Mouse (Mus musculus) MEL (cell line): ENCODE data around the gene Ctdnep1. TPM values are rescaled to one million over a fixed set of nuclear protein-coding genes. Genes with fewer than 3 reads are reported as not detected.

ENCODE experiments used
- DNase-seq: peaks from one replicate; pipeline ENCODE4 v3.0.0; 2011; ENCODE audit warnings: low read depth, low spot score
- H3K27ac ChIP-seq: 2 replicates; pipeline ENCODE4 v1.5.1; 2012; ENCODE audit warnings: low read depth, mild to moderate bottlenecking, control low read depth, low read length, moderate library complexity; ENCODE audit not compliant: control insufficient read depth
- H3K27me3 ChIP-seq, 2 experiments: fragments of 150-350 bp in 1 of 2; sonication (generic) in 1 of 2; 2 replicates each; pipeline ENCODE4 v1.6.1; 2012; ENCODE audit warnings: low read length in 2 of 2, mild to moderate bottlenecking in 2 of 2, improper control_type of control experiment in 1 of 2, moderate library complexity in 1 of 2; ENCODE audit not compliant: insufficient read depth in 2 of 2, control insufficient read depth in 1 of 2
- H3K36me3 ChIP-seq, 2 experiments: 2 replicates each; pipeline ENCODE4 v1.6.1; 2012 to 2014; ENCODE audit warnings: low read length in 2 of 2, improper control_type of control experiment in 1 of 2, inconsistent platforms in 1 of 2, mild to moderate bottlenecking in 1 of 2; ENCODE audit not compliant: insufficient read depth in 2 of 2, control insufficient read depth in 1 of 2
- H3K4me1 ChIP-seq, 2 experiments: fragments of 150-350 bp in 1 of 2; sonication (generic) in 1 of 2; 2 replicates each; pipeline ENCODE4 v1.6.1; 2012; ENCODE audit warnings: low read length in 2 of 2, improper control_type of control experiment in 1 of 2, mild to moderate bottlenecking in 1 of 2; ENCODE audit not compliant: insufficient read depth in 2 of 2, control insufficient read depth in 1 of 2
- H3K4me3 ChIP-seq, 2 experiments: fragments of 150-350 bp in 1 of 2; sonication (generic) in 1 of 2; 2 replicates each; pipeline ENCODE4 v1.5.1; 2012; ENCODE audit warnings: low read depth in 2 of 2, low read length in 2 of 2, mild to moderate bottlenecking in 2 of 2, moderate library complexity in 2 of 2, control low read depth in 1 of 2, improper control_type of control experiment in 1 of 2; ENCODE audit not compliant: control insufficient read depth in 1 of 2, insufficient read depth in 1 of 2
- H3K79me2 ChIP-seq: 2 replicates; pipeline ENCODE4 v1.6.1; 2012; ENCODE audit warnings: mild to moderate bottlenecking, low read length, moderate library complexity; ENCODE audit not compliant: control insufficient read depth, poor library complexity, insufficient read depth
- H3K9ac ChIP-seq: 2 replicates; pipeline ENCODE4 v1.6.1; 2012; ENCODE audit warnings: low read depth, mild to moderate bottlenecking, control low read depth, low read length, moderate library complexity; ENCODE audit not compliant: control insufficient read depth, poor library complexity, severe bottlenecking
- H3K9me3 ChIP-seq: fragments of 150-350 bp; sonication (generic); replicated peaks from 2 replicates; pipeline ENCODE4 v1.6.1; 2012; ENCODE audit warnings: mild to moderate bottlenecking, low read length, improper control_type of control experiment, moderate library complexity; ENCODE audit not compliant: insufficient read depth
- CHD1 ChIP-seq: IDR thresholded peaks from 2 replicates; pipeline ENCODE4 v1.6.1; 2012; ENCODE audit warnings: low read depth, mild to moderate bottlenecking, inconsistent platforms, low read length, improper control_type of control experiment
- HCFC1 ChIP-seq: IDR thresholded peaks from 2 replicates; pipeline ENCODE4 v1.6.1; 2012; ENCODE audit warnings: low read depth, mild to moderate bottlenecking, inconsistent platforms, low read length, improper control_type of control experiment, moderate library complexity
- MAZ ChIP-seq: IDR thresholded peaks from 2 replicates; pipeline ENCODE4 v1.6.1; 2012; ENCODE audit warnings: low read depth, mild to moderate bottlenecking, inconsistent platforms, low read length, improper control_type of control experiment
- MYC ChIP-seq: IDR thresholded peaks from 2 replicates; pipeline ENCODE4 v1.6.1; 2011; ENCODE audit warnings: low read depth, mild to moderate bottlenecking, low read length, improper control_type of control experiment, moderate library complexity
- NELFE ChIP-seq: IDR thresholded peaks from 2 replicates; pipeline ENCODE4 v1.6.1; 2011; ENCODE audit warnings: low read depth, low read length, improper control_type of control experiment
- NRF1 ChIP-seq: IDR thresholded peaks from 2 replicates; pipeline ENCODE4 v1.6.1; 2014; ENCODE audit warnings: low read depth, mild to moderate bottlenecking, inconsistent platforms, low read length, improper control_type of control experiment, moderate library complexity; ENCODE audit not compliant: poor library complexity, insufficient read depth, severe bottlenecking
- POLR2AphosphoS5 ChIP-seq: IDR thresholded peaks from 2 replicates; pipeline ENCODE4 v1.6.1; 2012; ENCODE audit warnings: low read depth, borderline replicate concordance, mild to moderate bottlenecking, inconsistent platforms, low read length, moderate library complexity, mixed read lengths
- RCOR1 ChIP-seq: IDR thresholded peaks from 2 replicates; pipeline ENCODE4 v1.6.1; 2012; ENCODE audit warnings: low read depth, mild to moderate bottlenecking, inconsistent platforms, low read length, improper control_type of control experiment
- TBP ChIP-seq: IDR thresholded peaks from 2 replicates; pipeline ENCODE4 v1.8.0; 2011; ENCODE audit warnings: low read depth, low read length, improper control_type of control experiment
- UBTF ChIP-seq: IDR thresholded peaks from 2 replicates; pipeline ENCODE4 v1.6.1; 2012; ENCODE audit warnings: low read depth, mild to moderate bottlenecking, inconsistent platforms, low read length, improper control_type of control experiment, moderate library complexity, borderline replicate concordance; ENCODE audit not compliant: insufficient read depth
- polyA plus RNA-seq, 2 experiments: library from polyadenylated mRNA; stranded (reverse) in 1 of 2; unstranded in 1 of 2; fragments of >175 nt in 1 of 2; fragments of >200 nt in 1 of 2; gene quantifications; 2 replicates each; pipeline versions ENCODE4 v1.2.1 to v1.2.4; 2012; ENCODE audit warnings: low replicate concordance in 2 of 2, low read depth in 1 of 2; ENCODE audit not compliant: insufficient read length in 2 of 2, insufficient read depth in 1 of 2, missing spikeins in 1 of 2
- total RNA-seq: library from RNA; depleted of rRNA; stranded (reverse); fragments of 300-350 nt; gene quantifications from 2 replicates; pipeline ENCODE4 v1.2.3, GENCODE M21; 2012; rRNA removed

Ctdnep1 gene
- total and polyA plus RNA-seq, 3 experiments: 47.3 to 133 TPM; not detected in 1

DNA sequence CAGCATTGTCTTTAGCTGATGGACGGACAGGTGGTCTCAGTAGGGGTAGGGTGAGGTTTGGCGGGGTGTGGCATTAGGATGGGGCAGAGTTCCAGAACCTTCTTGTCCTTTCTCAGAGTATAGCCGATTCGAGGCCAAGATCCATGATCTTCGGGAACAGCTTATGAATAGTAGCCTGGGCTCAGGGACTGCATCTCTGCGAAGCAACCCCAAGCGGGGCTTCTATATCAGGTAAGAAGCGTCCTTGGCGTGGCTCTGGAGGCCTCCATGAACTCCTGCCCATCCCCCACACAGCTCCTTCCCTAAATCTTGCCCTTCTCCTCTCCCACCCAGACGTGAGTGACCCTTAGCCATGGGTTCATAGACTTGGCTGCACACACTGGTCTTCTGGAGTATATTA lies 58.7 kb downstream of the Ctdnep1 start:
- Histone ChIP-seq H3K27ac (no peak overlapping the region), H3K9me3 (no peaks in the 10 kb centered on the region), H3K79me2 (no peaks in the 10 kb centered on the region), H3K9ac (no peak overlapping the region), H3K27me3 (no peaks in the 10 kb centered on the region), H3K4me1 (no peaks in the 10 kb centered on the region), H3K4me3 (no peak overlapping the region), H3K36me3 (no peaks in the 10 kb centered on the region)
- no peak for DNase-seq
- no peak for TF ChIP-seq HCFC1
- TF ChIP-seq TBP: no peak
- no peak for TF ChIP-seq NELFE
- no peak for TF ChIP-seq RCOR1
- TF ChIP-seq MYC: no peak
- TF ChIP-seq CHD1: no peak

DNA sequence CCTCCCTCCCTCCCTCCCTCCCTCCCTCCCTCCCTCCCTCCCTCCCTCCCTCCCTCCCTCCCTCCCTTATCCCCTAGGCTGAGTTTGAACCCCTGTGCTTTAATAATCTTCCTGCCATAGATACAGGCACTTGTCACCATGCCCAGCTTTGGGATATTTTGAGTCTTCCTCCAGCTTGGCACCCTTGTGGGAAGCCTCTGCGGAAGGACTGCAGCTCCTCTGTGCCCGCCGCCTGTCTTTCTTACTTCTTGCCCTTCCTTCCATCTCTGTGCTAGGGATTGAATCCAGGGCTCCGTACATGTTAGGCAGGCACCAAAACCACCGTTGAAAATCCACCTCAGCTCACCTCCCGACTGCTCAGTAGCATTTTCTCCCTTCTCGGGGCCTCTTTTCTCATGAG lies 59.2 kb downstream of the Ctdnep1 start:
- DNase-seq: no peak
- Histone ChIP-seq H3K9ac (no peak overlapping the region), H3K27me3 (no peaks in the 10 kb centered on the region)
- no peak for TF ChIP-seq UBTF
- TF ChIP-seq MAZ: no peak
- no peak for TF ChIP-seq NRF1
- no peak for TF ChIP-seq POLR2AphosphoS5
- TF ChIP-seq, all 39 proteins: peak for 0
- no peaks in the 10 kb centered on the region for H3K36me3 ChIP-seq
- H3K4me1 ChIP-seq: no peaks in the 10 kb centered on the region
- H3K4me3 ChIP-seq: no peak overlapping the region
- H3K27ac ChIP-seq: no peak overlapping the region
- no peaks in the 10 kb centered on the region for H3K9me3 ChIP-seq
- H3K79me2 ChIP-seq: no peaks in the 10 kb centered on the region

Other genes starting within 250 kb of the Ctdnep1 start
Only the 30 nearest of the 36 such genes appear.
- gene Chrnb1, start 185.2 kb upstream of the Ctdnep1 start, total RNA-seq: 0.31 and 0.33 TPM in 2 replicates
- 1 to 10 TPM in 1 of 2 experiments, not detected in 1; 1.6 TPM for gene Chrnb1, start 185.2 kb upstream of the Ctdnep1 start, polyA plus RNA-seq
- gene Fgf11, start 179.3 kb upstream of the Ctdnep1 start, total RNA-seq: 4.8 and 5.1 TPM in 2 replicates
- 10 to 100 TPM in 1 of 2 experiments, not detected in 1; 26.8 TPM for gene Fgf11, start 179.3 kb upstream of the Ctdnep1 start, polyA plus RNA-seq
- 0.29 and 0.31 TPM in 2 replicates for gene Tmem102, start 175.5 kb upstream of the Ctdnep1 start, total RNA-seq
- gene Tmem102, start 175.5 kb upstream of the Ctdnep1 start, polyA plus RNA-seq: 1 to 10 TPM in 1 of 2 experiments, not detected in 1; 2.4 TPM
- gene Gm39566, start 165.9 kb upstream of the Ctdnep1 start, total RNA-seq: 0.04 TPM in 1 of 2 replicates, not detected in the other
- gene Gm39566, start 165.9 kb upstream of the Ctdnep1 start, polyA plus RNA-seq: not detected
- not detected in 2 replicates for gene Spem2, start 162.7 kb upstream of the Ctdnep1 start, total RNA-seq
- not detected for gene Spem2, start 162.7 kb upstream of the Ctdnep1 start, polyA plus RNA-seq
- 0.19 TPM in 1 of 2 replicates, not detected in the other for gene Spem1, start 159.0 kb upstream of the Ctdnep1 start, total RNA-seq
- gene Spem1, start 159.0 kb upstream of the Ctdnep1 start, polyA plus RNA-seq: under 1 TPM in 1 of 2 experiments, not detected in 1; 0.15 TPM
- gene Nlgn2, start 143.4 kb upstream of the Ctdnep1 start, total RNA-seq: 20.3 and 20.9 TPM in 2 replicates
- gene Nlgn2, start 143.4 kb upstream of the Ctdnep1 start, polyA plus RNA-seq: 10 to 100 TPM; 29.8 to 43.3 TPM
- gene Tmem256, start 142.6 kb upstream of the Ctdnep1 start, total RNA-seq: 176 and 190 TPM in 2 replicates
- gene Tmem256, start 142.6 kb upstream of the Ctdnep1 start, polyA plus RNA-seq: 100 to 1,000 TPM in 1 of 2 experiments, not detected in 1; 181 TPM
- gene Plscr3, start 134.8 kb upstream of the Ctdnep1 start, total RNA-seq: 3.8 and 4.6 TPM in 2 replicates
- gene Plscr3, start 134.8 kb upstream of the Ctdnep1 start, polyA plus RNA-seq: 10 to 100 TPM in 1 of 2 experiments, not detected in 1; 26.0 TPM
- 0.13 and 0.35 TPM in 2 replicates for gene Tnk1, start 122.4 kb upstream of the Ctdnep1 start, total RNA-seq
- gene Tnk1, start 122.4 kb upstream of the Ctdnep1 start, polyA plus RNA-seq: under 1 TPM in 1 of 2 experiments, not detected in 1; 0.25 TPM
- not detected in 2 replicates for gene Tmem95, start 103.1 kb upstream of the Ctdnep1 start, total RNA-seq
- not detected for gene Tmem95, start 103.1 kb upstream of the Ctdnep1 start, polyA plus RNA-seq
- 0.19 and 0.26 TPM in 2 replicates for gene Kctd11, start 99.8 kb upstream of the Ctdnep1 start, total RNA-seq
- under 1 TPM in 1 of 2 experiments, not detected in 1; 0.49 TPM for gene Kctd11, start 99.8 kb upstream of the Ctdnep1 start, polyA plus RNA-seq
- 20.7 and 33.4 TPM in 2 replicates for gene Acap1, start 85.6 kb upstream of the Ctdnep1 start, total RNA-seq
- 10 to 100 TPM in 1 of 2 experiments, not detected in 1; 42.2 TPM for gene Acap1, start 85.6 kb upstream of the Ctdnep1 start, polyA plus RNA-seq
- gene 2810408A11Rik, start 80.2 kb upstream of the Ctdnep1 start, total RNA-seq: 0.69 and 0.81 TPM in 2 replicates
- 1 to 10 TPM in 1 of 2 experiments, not detected in 1; 1.3 TPM for gene 2810408A11Rik, start 80.2 kb upstream of the Ctdnep1 start, polyA plus RNA-seq
- 47.3 and 58.0 TPM in 2 replicates for gene Neurl4, start 80.1 kb upstream of the Ctdnep1 start, total RNA-seq
- gene Neurl4, start 80.1 kb upstream of the Ctdnep1 start, polyA plus RNA-seq: 10 to 100 TPM in 1 of 2 experiments, not detected in 1; 50.9 TPM
- gene Gps2, start 67.3 kb upstream of the Ctdnep1 start, total RNA-seq: 64.5 and 78.0 TPM in 2 replicates
- gene Gps2, start 67.3 kb upstream of the Ctdnep1 start, polyA plus RNA-seq: 100 to 1,000 TPM in 1 of 2 experiments, not detected in 1; 113 TPM
- gene Eif5a, start 59.2 kb upstream of the Ctdnep1 start, total RNA-seq: 1,428 and 1,539 TPM in 2 replicates
- 1,000 to 10,000 TPM; 1,272 to 3,185 TPM for gene Eif5a, start 59.2 kb upstream of the Ctdnep1 start, polyA plus RNA-seq
- gene Ybx2, start 45.4 kb upstream of the Ctdnep1 start, total RNA-seq: 0.33 and 0.50 TPM in 2 replicates
- under 1 TPM in 1 of 2 experiments, not detected in 1; 0.92 TPM for gene Ybx2, start 45.4 kb upstream of the Ctdnep1 start, polyA plus RNA-seq
- 0.12 TPM in 1 of 2 replicates, not detected in the other for gene Slc2a4, start 33.0 kb upstream of the Ctdnep1 start, total RNA-seq
- gene Slc2a4, start 33.0 kb upstream of the Ctdnep1 start, polyA plus RNA-seq: under 1 TPM in 1 of 2 experiments, not detected in 1; 0.19 TPM
- gene Cldn7, start 16.4 kb upstream of the Ctdnep1 start, total RNA-seq: 0.26 and 0.31 TPM in 2 replicates
- under 1 TPM in 1 of 2 experiments, not detected in 1; 0.36 TPM for gene Cldn7, start 16.4 kb upstream of the Ctdnep1 start, polyA plus RNA-seq
- 170 and 189 TPM in 2 replicates for gene Elp5, start 1.4 kb downstream of the Ctdnep1 start, total RNA-seq
- 100 to 1,000 TPM in 1 of 2 experiments, not detected in 1; 222 TPM for gene Elp5, start 1.4 kb downstream of the Ctdnep1 start, polyA plus RNA-seq
- gene Gabarap, start 10.0 kb downstream of the Ctdnep1 start, total RNA-seq: 105 and 132 TPM in 2 replicates
- 100 to 1,000 TPM in 1 of 2 experiments, not detected in 1; 241 TPM for gene Gabarap, start 10.0 kb downstream of the Ctdnep1 start, polyA plus RNA-seq
- gene Phf23, start 14.6 kb downstream of the Ctdnep1 start, total RNA-seq: 88.2 and 112 TPM in 2 replicates
- gene Phf23, start 14.6 kb downstream of the Ctdnep1 start, polyA plus RNA-seq: 100 to 1,000 TPM in 1 of 2 experiments, not detected in 1; 108 TPM
- 40.1 and 41.9 TPM in 2 replicates for gene Dvl2, start 19.4 kb downstream of the Ctdnep1 start, total RNA-seq
- 10 to 100 TPM in 1 of 2 experiments, not detected in 1; 38.5 TPM for gene Dvl2, start 19.4 kb downstream of the Ctdnep1 start, polyA plus RNA-seq
- 123 and 140 TPM in 2 replicates for gene Acadvl, start 34.3 kb downstream of the Ctdnep1 start, total RNA-seq
- gene Acadvl, start 34.3 kb downstream of the Ctdnep1 start, polyA plus RNA-seq: 10 to 100 TPM in 1 of 2 experiments, not detected in 1; 92.5 TPM
- gene Dlg4, start 35.8 kb downstream of the Ctdnep1 start, total RNA-seq: 6.5 and 7.9 TPM in 2 replicates
- 10 to 100 TPM in 1 of 2 experiments, not detected in 1; 24.7 TPM for gene Dlg4, start 35.8 kb downstream of the Ctdnep1 start, polyA plus RNA-seq
- 0.13 TPM in 1 of 2 replicates, not detected in the other for gene Asgr1, start 72.9 kb downstream of the Ctdnep1 start, total RNA-seq
- under 1 TPM in 1 of 2 experiments, not detected in 1; 0.31 TPM for gene Asgr1, start 72.9 kb downstream of the Ctdnep1 start, polyA plus RNA-seq
- not detected in 2 replicates for gene Asgr2, start 111.5 kb downstream of the Ctdnep1 start, total RNA-seq
- gene Asgr2, start 111.5 kb downstream of the Ctdnep1 start, polyA plus RNA-seq: not detected
- 0.12 TPM in 1 of 2 replicates, not detected in the other for gene Mgl2, start 149.2 kb downstream of the Ctdnep1 start, total RNA-seq
- gene Mgl2, start 149.2 kb downstream of the Ctdnep1 start, polyA plus RNA-seq: under 1 TPM in 1 of 2 experiments, not detected in 1; 0.06 TPM
- gene Clec10a, start 175.0 kb downstream of the Ctdnep1 start, total RNA-seq: 5.0 and 8.4 TPM in 2 replicates
- 10 to 100 TPM in 1 of 2 experiments, not detected in 1; 10.8 TPM for gene Clec10a, start 175.0 kb downstream of the Ctdnep1 start, polyA plus RNA-seq